Mouse (Mus musculus): ENCODE data around the gene Exosc8. TPM values are rescaled to one million over a fixed set of nuclear protein-coding genes. Genes with fewer than 3 reads are reported as not detected.

Gene Exosc8
- total and polyA plus RNA-seq, 3 experiments, result 10.7 to 19.7 (median 19.0) TPM

DNA sequence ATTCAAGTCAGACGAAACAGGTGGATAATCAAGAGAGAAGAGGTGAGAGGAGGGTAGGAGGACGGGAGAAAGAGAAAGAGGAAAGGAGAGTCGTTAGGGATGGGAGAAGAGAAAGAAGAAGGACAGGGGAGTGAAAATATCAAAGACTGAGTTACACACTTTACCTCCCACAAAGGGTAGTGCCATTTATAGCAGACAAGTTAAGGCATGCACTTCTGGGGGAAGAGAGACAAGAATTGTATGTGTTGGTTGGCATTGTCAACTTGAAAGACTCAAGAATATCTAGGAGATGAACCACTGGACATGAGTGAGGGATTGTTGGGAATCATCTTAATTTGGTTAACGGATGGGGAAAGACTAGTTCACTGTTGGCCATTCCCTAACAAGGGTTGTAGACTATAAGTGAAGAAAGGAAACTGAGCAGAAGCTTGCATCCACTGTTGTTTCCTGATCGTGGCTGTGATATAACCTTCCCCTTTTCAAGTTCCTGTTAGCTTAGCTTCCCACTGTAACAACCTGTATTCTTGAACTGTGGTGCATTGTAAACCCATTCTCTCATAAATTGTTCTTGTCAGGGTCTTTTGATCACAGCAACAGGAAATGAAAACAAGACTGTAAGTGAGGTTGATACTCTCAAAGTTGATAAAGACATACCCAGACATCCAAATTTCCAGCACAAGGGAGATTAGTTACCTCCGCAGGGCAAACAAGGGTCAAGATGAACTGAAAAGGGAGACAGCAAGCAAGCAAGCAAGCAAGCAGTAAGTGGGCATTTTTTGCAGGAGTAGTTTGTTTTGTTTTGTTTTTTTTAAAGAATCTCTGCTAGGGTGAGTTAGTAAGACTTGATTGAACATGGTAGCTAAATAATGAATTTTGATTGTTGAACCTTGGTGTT lies 53.6 kb downstream of the Exosc8 start:
- TF ChIP-seq POLR2A (IDR thresholded peaks at IDR 0.05; ENCODE audit: insufficient read depth, low read depth, low read length) (no peak), CTCF (IDR thresholded peaks at IDR 0.05) (no peak), EP300 (IDR thresholded peaks at IDR 0.05; ENCODE audit: insufficient read depth, low read depth, low read length) (no peak)
- DNase-seq, result no peak
- intact Hi-C loops (cut with DNase I), result no loop called here
- no peaks in the 10 kb centered on the region for H3K4me1 ChIP-seq (ENCODE audit: control insufficient read depth, insufficient read depth, low read length)
- no peaks in the 10 kb centered on the region for H3K79me2 ChIP-seq (replicated peaks; ENCODE audit: control insufficient read depth, insufficient read depth, low read length)
- no peaks in the 10 kb centered on the region for H3K36me3 ChIP-seq (ENCODE audit: control insufficient read depth, insufficient read depth, low read length)
- no peak overlapping the region for H3K4me3 ChIP-seq
- H3K27ac ChIP-seq, result no peak overlapping the region
- no peaks in the 10 kb centered on the region for H3K27me3 ChIP-seq (ENCODE audit: control insufficient read depth, insufficient read depth, low read length)
- 53% methylated on average over 6 of the region's 6 CpGs for WGBS
- no peak overlapping the region for H3K9ac ChIP-seq (ENCODE audit: low read depth, low read length)

Other genes with a start within 250 kb of the Exosc8 start
- 10 to 100 TPM; 18.0 to 19.8 TPM for gene Supt20, start 42.6 kb downstream of the Exosc8 start, total RNA-seq (2021)
- gene Supt20, start 42.6 kb downstream of the Exosc8 start, polyA plus RNA-seq (2012; rRNA removed), result 22.7 and 26.4 TPM in 2 replicates
- not detected for gene Gm21958, start 21.0 kb downstream of the Exosc8 start, total RNA-seq (2021)
- not detected in 2 replicates for gene Gm21958, start 21.0 kb downstream of the Exosc8 start, polyA plus RNA-seq (2012; rRNA removed)
- gene Alg5, start 146 bp upstream of the Exosc8 start, total RNA-seq (2021), result 10 to 100 TPM in 1 of 2 experiments, 1 to 10 TPM in 1; 8.9 to 10.5 TPM
- gene Alg5, start 146 bp upstream of the Exosc8 start, polyA plus RNA-seq (2012; rRNA removed), result 6.9 and 10.4 TPM in 2 replicates
- 1 to 10 TPM; 1.6 to 3.5 TPM for gene Smad9, start 20.2 kb upstream of the Exosc8 start, total RNA-seq (2021)
- gene Smad9, start 20.2 kb upstream of the Exosc8 start, polyA plus RNA-seq (2012; rRNA removed), result 1.0 and 1.5 TPM in 2 replicates
- 10 to 100 TPM; 20.5 to 22.3 TPM for gene Rfxap, start 72.4 kb upstream of the Exosc8 start, total RNA-seq (2021)
- 8.9 and 11.0 TPM in 2 replicates for gene Rfxap, start 72.4 kb upstream of the Exosc8 start, polyA plus RNA-seq (2012; rRNA removed)
- under 1 TPM; 0.20 to 0.26 TPM for gene Sertm1, start 180.5 kb upstream of the Exosc8 start, total RNA-seq (2021)
- 0.12 and 0.20 TPM in 2 replicates for gene Sertm1, start 180.5 kb upstream of the Exosc8 start, polyA plus RNA-seq (2012; rRNA removed)

Measured in heart, adult 2 months (tissue).